Mouse (Mus musculus): ENCODE measurements at regions not wholly inside any gene's neighbourhood (a gene's known extent, or its start where the extent isn't known, plus 50 kb on each side); places are given as distances from the start of the nearest gene placed in this dataset.

GRCm38 (mm10) chr14:86441895-86442679, 698.9 kb downstream of the Diaph3 start:
- no peak for DNase-seq

GRCm38 (mm10) chr14:86437383-86437782, 703.7 kb downstream of the Diaph3 start:
- DNase-seq = no peak

GRCm38 (mm10) chr14:86435345-86435744, 705.7 kb downstream of the Diaph3 start:
- DNase-seq = no peak

GRCm38 (mm10) chr14:86431215-86431816, 709.7 kb downstream of the Diaph3 start:
- DNase-seq = no peak

- DNase-seq = no peak
Measured at GRCm38 (mm10) chr14:86421881-86422280, 719.2 kb downstream of the Diaph3 start.

GRCm38 (mm10) chr14:86419959-86420598, 721.0 kb downstream of the Diaph3 start:
- DNase-seq = no peak

GRCm38 (mm10) chr14:86396876-86397275, 744.2 kb downstream of the Diaph3 start:
- DNase-seq = no peak

GRCm38 (mm10) chr14:86395951-86396361, 745.1 kb downstream of the Diaph3 start:
- no peak for DNase-seq

GRCm38 (mm10) chr14:86395531-86395930, 745.5 kb downstream of the Diaph3 start:
- DNase-seq = no peak

GRCm38 (mm10) chr14:86395068-86395467, 746.0 kb downstream of the Diaph3 start:
- DNase-seq = no peak

GRCm38 (mm10) chr14:86385136-86385535, 755.9 kb downstream of the Diaph3 start:
- no peak for DNase-seq

- DNase-seq = no peak
Measured at GRCm38 (mm10) chr14:86365032-86365431, 776.0 kb downstream of the Diaph3 start.

- no peak for DNase-seq
Measured at GRCm38 (mm10) chr14:86360423-86361059, 780.5 kb downstream of the Diaph3 start.

- no peak for DNase-seq
Measured at GRCm38 (mm10) chr14:86358584-86358983, 782.5 kb downstream of the Diaph3 start.

GRCm38 (mm10) chr14:86350526-86350925, 790.5 kb downstream of the Diaph3 start:
- no peak for DNase-seq

- DNase-seq = no peak
Measured at GRCm38 (mm10) chr14:86339007-86339406, 802.0 kb downstream of the Diaph3 start.

- no peak for DNase-seq
Measured at GRCm38 (mm10) chr14:86337052-86337451, 804.0 kb downstream of the Diaph3 start.

- DNase-seq = no peak
Measured at GRCm38 (mm10) chr14:86335284-86335683, 805.8 kb downstream of the Diaph3 start.

- DNase-seq = no peak
Measured at GRCm38 (mm10) chr14:86329176-86329575, 811.9 kb downstream of the Diaph3 start.

GRCm38 (mm10) chr14:86327646-86328045, 813.4 kb downstream of the Diaph3 start:
- DNase-seq = peak; percentile 28

- DNase-seq = no peak
Measured at GRCm38 (mm10) chr14:86322365-86322764, 818.7 kb downstream of the Diaph3 start.

- DNase-seq = no peak
Measured at GRCm38 (mm10) chr14:86315974-86316373, 825.1 kb downstream of the Diaph3 start.

- no peak for DNase-seq
Measured at GRCm38 (mm10) chr14:86308949-86309543, 832.0 kb downstream of the Diaph3 start.

Measured in right cerebral cortex, postnatal 25 days (tissue).